Mouse (Mus musculus): ENCODE results near the gene Vmn1r129. TPM values are rescaled to one million over a fixed set of nuclear protein-coding genes. Genes with fewer than 3 reads are reported as not detected.
"Not testable (repeated sequence)": the region's sequence is repeated elsewhere in the genome, so short reads cannot be mapped to it uniquely, and the experiment has no call there.

Vmn1r129 gene
- total RNA-seq (2021): not detected
- long read RNA-seq, experiment 1: 0 reads
- long read RNA-seq, experiment 2: 0 reads

DNA sequence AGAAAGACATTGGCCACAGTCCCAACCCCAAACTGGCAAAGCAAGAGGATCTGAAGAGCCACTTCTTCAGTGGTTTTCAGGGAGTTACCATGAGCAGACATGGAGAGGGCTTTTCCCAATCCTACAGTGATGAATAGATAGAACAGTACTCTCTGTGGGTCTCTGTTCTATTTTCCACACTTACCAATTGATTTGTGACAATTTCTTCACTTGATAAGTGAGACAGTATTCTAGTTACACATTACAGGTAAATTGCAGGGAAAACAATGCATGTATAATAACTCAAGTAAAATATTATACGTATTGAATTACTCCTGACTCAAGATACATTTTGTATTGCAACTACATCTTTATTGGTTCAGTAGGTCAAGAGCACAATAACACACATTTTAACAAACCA, at the start of gene Vmn1r129:
Gene Vmn1r129 (minus strand): TSS at position 101 of the 400 bp plus-strand sequence.
- not testable (repeated sequence) for H3K27ac ChIP-seq; H3K4me3 ChIP-seq; DNase-seq (ENCODE audit: low spot score in 2 of 2)

DNA sequence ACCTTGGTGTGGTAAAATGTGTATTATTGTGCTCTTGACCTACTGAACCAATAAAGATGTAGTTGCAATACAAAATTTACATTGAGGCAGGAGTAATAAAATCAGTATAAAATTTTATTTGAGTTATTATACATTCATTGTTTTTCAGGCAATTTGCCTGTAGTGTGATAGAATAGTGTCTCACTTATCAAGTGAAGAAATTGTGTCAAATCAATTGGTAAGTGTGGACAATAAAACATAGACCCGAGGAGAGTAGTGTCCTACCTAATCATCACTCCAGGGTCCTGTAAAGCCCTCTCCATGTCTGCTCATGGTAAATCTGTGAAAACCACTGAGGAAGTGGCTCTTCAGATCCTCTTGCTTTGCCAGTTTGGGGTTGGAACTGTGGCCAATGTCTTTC, 12.0 kb downstream of the Vmn1r129 start, which contains the start of gene Vmn1r128:
Gene Vmn1r128 (plus strand): TSS at position 301 of the 400 bp plus-strand sequence.
- H3K4me3 ChIP-seq; DNase-seq (ENCODE audit: low spot score in 2 of 2); H3K27ac ChIP-seq: not testable (repeated sequence)

GRCm38 (mm10) chr7:21319761-21320160, 41.3 kb downstream of the Vmn1r129 start, which contains the start of gene Vmn1r127:
Vmn1r127 (minus strand) TSS chr7:21319861.
- H3K27ac ChIP-seq; H3K4me3 ChIP-seq; DNase-seq (ENCODE audit: low spot score in 2 of 2): not testable (repeated sequence)

Other genes starting within 250 kb of the Vmn1r129 start
- not detected for gene Vmn1r122, start 227.2 kb downstream of the Vmn1r129 start, total RNA-seq (2021)
- not detected for gene Vmn1r123, start 199.1 kb downstream of the Vmn1r129 start, total RNA-seq (2021)
- not detected for gene Gm5157, start 170.9 kb downstream of the Vmn1r129 start, total RNA-seq (2021)
- not detected for gene Vmn1r124, start 100.7 kb downstream of the Vmn1r129 start, total RNA-seq (2021)
- gene Vmn1r125, start 89.1 kb downstream of the Vmn1r129 start, total RNA-seq (2021): not detected
- not detected for gene Vmn1r126, start 59.8 kb downstream of the Vmn1r129 start, total RNA-seq (2021)
- gene Vmn1r127, start 41.4 kb downstream of the Vmn1r129 start, total RNA-seq (2021): not detected
- gene Vmn1r128, start 11.9 kb downstream of the Vmn1r129 start, total RNA-seq (2021): not detected
- gene Gm6882, start 71.5 kb upstream of the Vmn1r129 start, total RNA-seq (2021): not detected
- not detected for gene Vmn1r130, start 150.5 kb upstream of the Vmn1r129 start, total RNA-seq (2021)
- gene Vmn1r131, start 184.8 kb upstream of the Vmn1r129 start, total RNA-seq (2021): not detected

Data from layer of hippocampus, adult 2 months (tissue).